Mouse (Mus musculus): ENCODE data around the gene Nxnl2. TPM values are rescaled to one million over a fixed set of nuclear protein-coding genes. Genes with fewer than 3 reads are reported as not detected.

Nxnl2 gene
- total and polyA plus RNA-seq, 2 experiments = 0.06 to 0.09 TPM

DNA sequence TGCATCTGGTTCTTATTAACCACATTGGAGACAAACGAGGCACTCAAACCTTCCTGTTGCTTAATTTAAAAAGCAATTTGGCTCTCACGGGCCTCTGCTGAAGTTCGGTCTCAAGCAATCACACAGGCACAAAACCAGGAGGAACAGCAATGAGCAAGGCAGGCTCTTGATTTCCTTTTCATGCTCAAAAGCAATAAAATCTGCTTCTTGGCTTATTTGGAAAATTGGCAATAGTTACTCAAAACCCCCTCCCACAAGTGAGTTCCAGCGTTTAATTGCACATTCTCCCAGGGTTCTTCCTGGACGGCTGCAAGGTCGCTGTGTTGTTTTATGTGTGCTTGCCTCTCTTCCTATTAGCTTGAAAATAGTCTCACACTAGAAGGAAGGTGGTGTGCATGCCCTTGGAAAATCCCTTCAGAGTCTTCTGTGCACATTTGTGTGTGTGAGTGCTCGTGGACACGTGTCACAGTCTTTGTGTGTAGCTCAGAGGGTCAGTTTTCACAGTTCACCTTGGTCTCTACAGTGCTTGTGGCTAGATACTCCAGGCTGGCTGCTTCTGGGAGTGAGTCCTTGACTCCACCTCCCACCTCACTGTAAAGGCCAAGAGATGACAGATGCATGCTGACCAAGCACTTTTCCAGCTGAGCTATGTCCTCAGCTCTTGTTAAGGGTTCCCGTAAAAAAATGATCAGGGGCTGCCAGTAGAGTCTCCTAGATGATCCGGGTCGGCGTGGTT lies 50.8 kb downstream of the Nxnl2 start:
- no peak for DNase-seq (ENCODE audit: extremely low read depth, low read depth, low spot score)
- Histone ChIP-seq H3K27me3 (ENCODE audit: control insufficient read depth, insufficient read depth, low read length) (no peaks in the 10 kb centered on the region), H3K4me1 (ENCODE audit: control insufficient read depth, insufficient read depth, low read length) (no peaks in the 10 kb centered on the region), H3K4me3 (ENCODE audit: insufficient read depth, low read depth, low read length) (no peak overlapping the region), H3K79me2 (ENCODE audit: control insufficient read depth, insufficient read depth, low read length) (no peaks in the 10 kb centered on the region), H3K9ac (ENCODE audit: low read depth, low read length) (no peak overlapping the region), H3K36me3 (ENCODE audit: control insufficient read depth, insufficient read depth, low read length) (no peaks in the 10 kb centered on the region), H3K27ac (replicated peaks; ENCODE audit: insufficient read depth, low read depth, low read length) (no peak overlapping the region)
- WGBS = 77% methylated on average over 12 of the region's 12 CpGs
- TF ChIP-seq POLR2A (IDR thresholded peaks at IDR 0.05; ENCODE audit: extremely low read depth, insufficient read depth, low read length) (no peak), CTCF (IDR thresholded peaks at IDR 0.05; ENCODE audit: low read depth, low read length) (no peak)

Other genes with a start within 250 kb of the Nxnl2 start
- 39.5 and 52.2 TPM in 2 replicates for gene Spin1, start 70.1 kb upstream of the Nxnl2 start, total RNA-seq (2014; rRNA removed)
- 17.1 and 19.5 TPM in 2 replicates for gene Spin1, start 70.1 kb upstream of the Nxnl2 start, polyA plus RNA-seq (2012; rRNA removed)
- 0.83 and 1.1 TPM in 2 replicates for gene S1pr3, start 237.6 kb downstream of the Nxnl2 start, total RNA-seq (2014; rRNA removed)
- 1.6 and 1.7 TPM in 2 replicates for gene S1pr3, start 237.6 kb downstream of the Nxnl2 start, polyA plus RNA-seq (2012; rRNA removed)

Data from liver, adult 2 months (tissue).